Mouse (Mus musculus) heart, adult 2 months (tissue): ENCODE measurements around the gene 4930444G20Rik. TPM values are rescaled to one million over a fixed set of nuclear protein-coding genes. Genes with fewer than 3 reads are reported as not detected.
"Not testable (repeated sequence)": the region's sequence is repeated elsewhere in the genome, so short reads cannot be mapped to it uniquely, and the experiment has no call there.

Experiments
- DNase-seq, 2 experiments: peaks; one replicate each; pipeline ENCODE4 v3.0.0; 2021
- H3K27ac ChIP-seq: fragments of 200-600 bp; 2 replicates; pipeline ENCODE4 v1.8.1; 2022
- H3K27me3 ChIP-seq: fragments of 200-500 bp; 2 replicates; pipeline ENCODE4 v1.6.1; 2012; ENCODE audit warnings: mild to moderate bottlenecking, low read length, inconsistent platforms, mixed read lengths; ENCODE audit not compliant: control insufficient read depth, insufficient read depth
- H3K36me3 ChIP-seq: fragments of 200-500 bp; 2 replicates; pipeline ENCODE4 v1.6.1; 2012; ENCODE audit warnings: low read length, inconsistent platforms; ENCODE audit not compliant: control insufficient read depth, insufficient read depth
- H3K4me1 ChIP-seq: fragments of 200-500 bp; 2 replicates; pipeline ENCODE4 v1.6.1; 2011; ENCODE audit warnings: low read length; ENCODE audit not compliant: control insufficient read depth, insufficient read depth
- H3K4me3 ChIP-seq: fragments of 200-600 bp; 2 replicates; pipeline ENCODE4 v1.8.1; 2022
- H3K79me2 ChIP-seq: fragments of 200-500 bp; replicated peaks from 2 replicates; pipeline ENCODE4 v1.6.1; 2012; ENCODE audit warnings: mild to moderate bottlenecking, inconsistent platforms, low read length, moderate library complexity, mixed read lengths; ENCODE audit not compliant: control insufficient read depth, insufficient read depth
- H3K9ac ChIP-seq: fragments of 200-500 bp; 2 replicates; pipeline ENCODE4 v1.6.1; 2012; ENCODE audit warnings: low read depth, mild to moderate bottlenecking, control low read depth, inconsistent platforms, low read length, mixed read lengths
- CTCF ChIP-seq: fragments of 200-600 bp; IDR thresholded peaks from 2 replicates; pipeline ENCODE4 v1.8.1; 2022; ENCODE audit warnings: antibody characterized with exemption, mild to moderate bottlenecking, moderate library complexity
- EP300 ChIP-seq: fragments of 200-500 bp; IDR thresholded peaks from 2 replicates; pipeline ENCODE4 v1.6.1; 2011; ENCODE audit warnings: low read depth, low read length, control low read depth; ENCODE audit not compliant: insufficient read depth
- POLR2A ChIP-seq: fragments of 200-500 bp; IDR thresholded peaks from 2 replicates; pipeline ENCODE4 v1.6.1; 2011; ENCODE audit warnings: mild to moderate bottlenecking, low read depth, low read length, control low read depth; ENCODE audit not compliant: insufficient read depth
- WGBS: fragments of 180-500 bp; shearing (Covaris S2); methylation state at CpG from one replicate; pipeline ENCODE4 v1.1.7; 2018; 5-methylcytosine and 5-hydroxymethylcytosine counted together
- intact Hi-C: fragments of 180-260 bp; cut with DNase I; formaldehyde crosslinking; loops from one replicate; pipeline ENCODE4 v1.15.1; 2025
- polyA plus RNA-seq: library from polyadenylated mRNA; depleted of rRNA; stranded (reverse); fragments of >200 nt; gene quantifications from 2 replicates; pipeline ENCODE4 v1.2.3, GENCODE M21; 2012; rRNA removed
- total RNA-seq, 2 experiments: library from RNA; stranded (reverse); gene quantifications; 2 replicates each; pipeline ENCODE4 v1.2.3; 2021

The 4930444G20Rik gene
- total and polyA plus RNA-seq, 3 experiments: not detected

GRCm38 (mm10) chr10:22058218-22059025 is 9.5 kb downstream of the 4930444G20Rik start:
- TF ChIP-seq POLR2A (no peak), EP300 (no peak), CTCF (no peak)
- no peaks in the 10 kb centered on the region for H3K36me3 ChIP-seq
- H3K4me1 ChIP-seq: no peaks in the 10 kb centered on the region
- peak overlapping the region; percentile 29; the same call in 1 of the 2 replicates for H3K9ac ChIP-seq
- no peak overlapping the region for H3K27ac ChIP-seq
- no peaks in the 10 kb centered on the region for H3K27me3 ChIP-seq
- WGBS: 12% methylated on average over 41 of the region's 41 CpGs
- H3K4me3 ChIP-seq: peak overlapping the region; percentile 51
- H3K79me2 ChIP-seq: no peaks in the 10 kb centered on the region
- DNase-seq: peak; percentile 87 to 89
- intact Hi-C loops: no loop called here

- Histone ChIP-seq H3K27me3 (no peaks in the 10 kb centered on the region), H3K79me2 (no peaks in the 10 kb centered on the region), H3K36me3 (no peaks in the 10 kb centered on the region), H3K9ac (no peak overlapping the region), H3K4me1 (no peaks in the 10 kb centered on the region), H3K27ac (no peak overlapping the region), H3K4me3 (no peak overlapping the region)
- TF ChIP-seq CTCF (no peak), EP300 (no peak), POLR2A (no peak)
- intact Hi-C loops: no loop called here
- DNase-seq: no peak
Observed at GRCm38 (mm10) chr10:22055308-22055707, 12.6 kb downstream of the 4930444G20Rik start.

GRCm38 (mm10) chr10:22036256-22036655 is 31.6 kb downstream of the 4930444G20Rik start:
- H3K27me3 ChIP-seq: not testable (repeated sequence)
- intact Hi-C loops: loop anchor here (2.0 kb wide), 1 partner anchor 125 kb away; no protein-coding TSS in a partner anchor
- TF ChIP-seq CTCF: peak; percentile 73

GRCm38 (mm10) chr10:22034303-22034702 is 33.6 kb downstream of the 4930444G20Rik start:
- TF ChIP-seq CTCF: peak; percentile 69
- TF ChIP-seq EP300: no peak
- intact Hi-C loops: loop anchor here (1.0 to 2.0 kb wide), 2 partner anchors 446 to 544 kb away; no protein-coding TSS in a partner anchor
- 7% methylated on average over 9 of the region's 9 CpGs for WGBS
- Histone ChIP-seq H3K36me3 (no peaks in the 10 kb centered on the region), H3K79me2 (no peaks in the 10 kb centered on the region), H3K4me3 (no peak overlapping the region), H3K9ac (no peak overlapping the region), H3K27me3 (no peaks in the 10 kb centered on the region), H3K4me1 (no peaks in the 10 kb centered on the region), H3K27ac (no peak overlapping the region)
- no peak for DNase-seq

More at GRCm38 (mm10) chr10:22036256-22036655, 31.6 kb downstream of the 4930444G20Rik start:
- H3K79me2 ChIP-seq, H3K9ac ChIP-seq, H3K27ac ChIP-seq, H3K4me1 ChIP-seq, H3K36me3 ChIP-seq, H3K4me3 ChIP-seq: not testable (repeated sequence)
- WGBS: 2% methylated on average over 3 of the region's 3 CpGs
- DNase-seq: peak; percentile 29 to 62

GRCm38 (mm10) chr10:22018618-22019017 is 49.3 kb downstream of the 4930444G20Rik start:
- H3K9ac ChIP-seq: no peak overlapping the region
- TF ChIP-seq CTCF (peak; percentile 54), EP300 (no peak), POLR2A (no peak)
- no peak for DNase-seq
- intact Hi-C loops: no loop called here
- no peaks in the 10 kb centered on the region for H3K27me3 ChIP-seq
- H3K36me3 ChIP-seq: no peaks in the 10 kb centered on the region
- no peaks in the 10 kb centered on the region for H3K4me1 ChIP-seq
- no peak overlapping the region for H3K27ac ChIP-seq
- 91% methylated on average over 4 of the region's 4 CpGs for whole genome bisulfite sequencing
- H3K4me3 ChIP-seq: no peak overlapping the region
- H3K79me2 ChIP-seq: no peaks in the 10 kb centered on the region

GRCm38 (mm10) chr10:22017469-22018159 is 50.3 kb downstream of the 4930444G20Rik start:
- no peaks in the 10 kb centered on the region for H3K79me2 ChIP-seq
- no peaks in the 10 kb centered on the region for H3K36me3 ChIP-seq
- no peak for DNase-seq
- no peak overlapping the region for H3K4me3 ChIP-seq
- H3K4me1 ChIP-seq: no peaks in the 10 kb centered on the region
- no peak overlapping the region for H3K27ac ChIP-seq
- TF ChIP-seq EP300 (no peak), CTCF (no peak), POLR2A (no peak)
- no peak overlapping the region for H3K9ac ChIP-seq
- intact Hi-C loops: no loop called here
- WGBS: 64% methylated on average over 16 of the region's 16 CpGs
- H3K27me3 ChIP-seq: no peaks in the 10 kb centered on the region

Other genes starting within 250 kb of the 4930444G20Rik start
- 10 to 100 TPM; 64.7 to 89.1 TPM for gene Sgk1, start 185.9 kb downstream of the 4930444G20Rik start, total RNA-seq
- 31.9 and 43.5 TPM in 2 replicates for gene Sgk1, start 185.9 kb downstream of the 4930444G20Rik start, polyA plus RNA-seq
- gene E030030I06Rik, start 81.2 kb upstream of the 4930444G20Rik start, total RNA-seq: 1 to 10 TPM in 1 of 2 experiments, under 1 TPM in 1; 0.86 to 1.2 TPM
- 1.4 and 8.7 TPM in 2 replicates for gene E030030I06Rik, start 81.2 kb upstream of the 4930444G20Rik start, polyA plus RNA-seq
- not detected for gene Raet1e, start 90.5 kb upstream of the 4930444G20Rik start, total RNA-seq
- gene Raet1e, start 90.5 kb upstream of the 4930444G20Rik start, polyA plus RNA-seq: 0.15 and 0.23 TPM in 2 replicates
- not detected for gene H60b, start 90.5 kb upstream of the 4930444G20Rik start, total RNA-seq
- not detected in 2 replicates for gene H60b, start 90.5 kb upstream of the 4930444G20Rik start, polyA plus RNA-seq